24 mouse cellular contexts compared by ENCODE assay signal in genomic region chr14:16713773-16714172, GRCm38 (mm10).
DNase-seq lines count a peak whose midpoint lies in the region; ATAC-seq and TF ChIP-seq lines count a peak whose summit lies in the region.
"Had no signal": no experiment of that assay in that cellular context is flagged by ENCODE, and none has a peak within 500 bp of the region (broad histone marks: within the 10 kb centered on the region; RNA-seq: fewer than 3 reads in every experiment).

No protein-coding gene starts in this region.

- TF ChIP-seq CTCF in forebrain, postnatal 0 days (IDR thresholded peaks at IDR 0.05; ENCODE audit: low read depth) = no peak

- no peak overlapping the region for H3K4me2 ChIP-seq in forebrain, embryonic 13.5 days
- no peak overlapping the region for H3K4me2 ChIP-seq in forebrain, embryonic 12.5 days
- no peak overlapping the region for H3K4me2 ChIP-seq in heart, embryonic 11.5 days
- H3K4me2 ChIP-seq in midbrain, embryonic 15.5 days = no peak overlapping the region
- H3K4me2 ChIP-seq in forebrain, postnatal 0 days (ENCODE audit: low read depth) = no peak overlapping the region
- H3K4me2 ChIP-seq: embryonic facial prominence, embryonic 12.5 days; embryonic facial prominence, embryonic 15.5 days; hindbrain, embryonic 13.5 days; intestine, embryonic 15.5 days had no signal

- H3K36me3 ChIP-seq in forebrain, embryonic 13.5 days (ENCODE audit: poor library complexity, severe bottlenecking) = no peaks in the 10 kb centered on the region
- H3K36me3 ChIP-seq in forebrain, embryonic 12.5 days (replicated peaks) = no peaks in the 10 kb centered on the region
- H3K36me3 ChIP-seq in heart, embryonic 11.5 days (ENCODE audit: control insufficient read depth, insufficient read depth, low read length) = no peaks in the 10 kb centered on the region
- H3K36me3 ChIP-seq in midbrain, embryonic 15.5 days (replicated peaks) = no peaks in the 10 kb centered on the region
- no peaks in the 10 kb centered on the region for H3K36me3 ChIP-seq in midbrain, embryonic 10.5 days
- no peaks in the 10 kb centered on the region for H3K36me3 ChIP-seq in forebrain, postnatal 0 days (ENCODE audit: insufficient read depth)
- H3K36me3 ChIP-seq: embryonic facial prominence, embryonic 12.5 days; embryonic facial prominence, embryonic 15.5 days; hindbrain, embryonic 10.5 days; hindbrain, embryonic 13.5 days; intestine, embryonic 15.5 days had no signal

- H3K4me1 ChIP-seq in forebrain, embryonic 13.5 days = peaks cover 11% of the 10 kb centered on the region; the same call in 1 of the 2 replicates
- no peaks in the 10 kb centered on the region; the same call in 1 of the 2 replicates for H3K4me1 ChIP-seq in forebrain, embryonic 12.5 days
- peaks cover 14% of the 10 kb centered on the region for H3K4me1 ChIP-seq in heart, embryonic 11.5 days (ENCODE audit: control insufficient read depth, insufficient read depth, low read length)
- H3K4me1 ChIP-seq in midbrain, embryonic 15.5 days = no peaks in the 10 kb centered on the region; the same call in 1 of the 2 replicates
- H3K4me1 ChIP-seq in midbrain, embryonic 10.5 days = no peaks in the 10 kb centered on the region
- H3K4me1 ChIP-seq in forebrain, postnatal 0 days (ENCODE audit: insufficient read depth) = 0 out of 2 replicates have a peak, but pooled peaks cover 4% of the 10 kb centered on the region
- H3K4me1 ChIP-seq: hindbrain, embryonic 10.5 days; intestine, embryonic 15.5 days had no signal

- peaks cover 2% of the 10 kb centered on the region; the same call in 1 of the 2 replicates for H3K9me3 ChIP-seq in forebrain, embryonic 13.5 days (replicated peaks)
- no peaks in the 10 kb centered on the region for H3K9me3 ChIP-seq in forebrain, embryonic 12.5 days
- no peaks in the 10 kb centered on the region for H3K9me3 ChIP-seq in heart, embryonic 11.5 days (replicated peaks; ENCODE audit: control insufficient read depth, low read length)
- no peaks in the 10 kb centered on the region for H3K9me3 ChIP-seq in midbrain, embryonic 15.5 days
- H3K9me3 ChIP-seq in midbrain, embryonic 10.5 days (replicated peaks) = no peaks in the 10 kb centered on the region
- H3K9me3 ChIP-seq in forebrain, postnatal 0 days (ENCODE audit: low read length) = no peaks in the 10 kb centered on the region
- H3K9me3 ChIP-seq: embryonic facial prominence, embryonic 12.5 days; hindbrain, embryonic 10.5 days; hindbrain, embryonic 13.5 days; intestine, embryonic 15.5 days had no signal

- 71% methylated on average over 2 of the region's 2 CpGs for WGBS in forebrain, embryonic 13.5 days
- WGBS in forebrain, embryonic 12.5 days = 68% methylated on average over 2 of the region's 2 CpGs
- whole genome bisulfite sequencing in heart, embryonic 11.5 days (ENCODE audit: insufficient replicate concordance) = 64% methylated on average over 2 of the region's 2 CpGs
- 48% methylated on average over 2 of the region's 2 CpGs for WGBS in midbrain, embryonic 15.5 days
- WGBS in midbrain, embryonic 10.5 days = 82% methylated on average over 2 of the region's 2 CpGs
- WGBS in forebrain, postnatal 0 days = 48% methylated on average over 2 of the region's 2 CpGs

- H3K27ac ChIP-seq in forebrain, embryonic 13.5 days = no peak overlapping the region
- no peak overlapping the region for H3K27ac ChIP-seq in forebrain, embryonic 12.5 days
- H3K27ac ChIP-seq in heart, embryonic 11.5 days (ENCODE audit: low read depth, low read length) = no peak overlapping the region
- 0 out of 2 replicates have a peak overlapping the region, but pooled peaks have one; percentile 25 for H3K27ac ChIP-seq in midbrain, embryonic 15.5 days
- H3K27ac ChIP-seq in midbrain, embryonic 10.5 days (replicated peaks) = no peak overlapping the region
- no peak overlapping the region for H3K27ac ChIP-seq in forebrain, postnatal 0 days (ENCODE audit: low read depth, low read length)
- H3K27ac ChIP-seq: embryonic facial prominence, embryonic 12.5 days; embryonic facial prominence, embryonic 15.5 days; hindbrain, embryonic 10.5 days; intestine, embryonic 15.5 days had no signal

- no peak overlapping the region for H3K4me3 ChIP-seq in forebrain, embryonic 13.5 days
- no peak overlapping the region for H3K4me3 ChIP-seq in forebrain, embryonic 12.5 days (replicated peaks)
- H3K4me3 ChIP-seq in heart, embryonic 11.5 days (ENCODE audit: low read depth, low read length) = no peak overlapping the region
- no peak overlapping the region for H3K4me3 ChIP-seq in midbrain, embryonic 15.5 days
- H3K4me3 ChIP-seq in midbrain, embryonic 10.5 days = no peak overlapping the region
- no peak overlapping the region for H3K4me3 ChIP-seq in forebrain, postnatal 0 days (ENCODE audit: low read depth, low read length)
- H3K4me3 ChIP-seq: embryonic facial prominence, embryonic 12.5 days; embryonic facial prominence, embryonic 15.5 days; hindbrain, embryonic 10.5 days; hindbrain, embryonic 13.5 days; intestine, embryonic 15.5 days had no signal

- H3K27me3 ChIP-seq in forebrain, embryonic 13.5 days = no peaks in the 10 kb centered on the region
- H3K27me3 ChIP-seq in forebrain, embryonic 12.5 days = 0 out of 2 replicates have a peak, but pooled peaks cover 4% of the 10 kb centered on the region
- H3K27me3 ChIP-seq in heart, embryonic 11.5 days (ENCODE audit: control insufficient read depth, insufficient read depth, low read length) = no peaks in the 10 kb centered on the region
- no peaks in the 10 kb centered on the region for H3K27me3 ChIP-seq in midbrain, embryonic 15.5 days (replicated peaks)
- no peaks in the 10 kb centered on the region for H3K27me3 ChIP-seq in midbrain, embryonic 10.5 days (ENCODE audit: low read depth, poor library complexity, severe bottlenecking)
- no peaks in the 10 kb centered on the region for H3K27me3 ChIP-seq in forebrain, postnatal 0 days (ENCODE audit: insufficient read depth, low read length)
- H3K27me3 ChIP-seq: embryonic facial prominence, embryonic 12.5 days; embryonic facial prominence, embryonic 15.5 days; hindbrain, embryonic 13.5 days; intestine, embryonic 15.5 days had no signal

- peak; percentile 17 for DNase-seq in heart, adult 11 months
- no peak for DNase-seq in midbrain, embryonic 10.5 days (ENCODE audit: low spot score)
- DNase-seq in forebrain, postnatal 0 days = no peak
- DNase-seq in layer of hippocampus, adult 8-10 months (ENCODE audit: low spot score in 2 of 2) = no peak
- DNase-seq: adrenal gland, postnatal 10 days; adrenal gland, postnatal 36 days; cerebellum, adult 11 months; cerebellum, adult 2 months; cerebellum, adult 9-11 months; cerebellum, postnatal 25 days; gastrocnemius, postnatal 14 days; heart, postnatal 36 days; kidney, adult 11 months had no signal

- no peak overlapping the region for H3K9ac ChIP-seq in forebrain, embryonic 13.5 days
- H3K9ac ChIP-seq in forebrain, embryonic 12.5 days = no peak overlapping the region
- H3K9ac ChIP-seq in heart, embryonic 11.5 days (ENCODE audit: low read depth, low read length) = no peak overlapping the region
- H3K9ac ChIP-seq in midbrain, embryonic 15.5 days = no peak overlapping the region
- no peak overlapping the region for H3K9ac ChIP-seq in forebrain, postnatal 0 days
- H3K9ac ChIP-seq: embryonic facial prominence, embryonic 12.5 days; embryonic facial prominence, embryonic 15.5 days; hindbrain, embryonic 13.5 days; intestine, embryonic 15.5 days had no signal

- peak; percentile 65; the same call in 1 of the 2 replicates for ATAC-seq in forebrain, embryonic 13.5 days
- no peak for ATAC-seq in forebrain, embryonic 12.5 days (ENCODE audit: low FRiP score)
- ATAC-seq in heart, embryonic 11.5 days (replicated peaks; ENCODE audit: insufficient number of reproducible peaks, low FRiP score, low TSS enrichment) = no peak
- 0 out of 2 replicates have a peak, but pooled peaks have one; percentile 31 for ATAC-seq in midbrain, embryonic 15.5 days (replicated peaks)
- ATAC-seq in forebrain, postnatal 0 days = peak; percentile 79; the same call in 1 of the 2 replicates
- ATAC-seq: hindbrain, embryonic 16.5 days; Patski had no signal

Comparison
In these comparisons a context has a peak if more than half of its experiments do, and no peak if none do; other contexts are left out.
1. ATAC-seq: peak in forebrain, embryonic 13.5 days (single experiment), midbrain, embryonic 15.5 days (single experiment) and forebrain, postnatal 0 days (single experiment); none in forebrain, embryonic 12.5 days (single experiment) and heart, embryonic 11.5 days (single experiment).